Mouse (Mus musculus): ENCODE results near the gene Lmbr1l. TPM values are rescaled to one million over a fixed set of nuclear protein-coding genes. Genes with fewer than 3 reads are reported as not detected.

Lmbr1l gene
- polyA plus RNA-seq, 1 experiment = 73.3 TPM

- TF ChIP-seq POLR2A (IDR thresholded peaks at IDR 0.05; ENCODE audit: borderline replicate concordance, control insufficient read depth, low read depth, low read length) (no peak), CTCF (IDR thresholded peaks at IDR 0.05; ENCODE audit: control insufficient read depth, insufficient read depth, low read length) (no peak)
- Histone ChIP-seq H3K27ac (ENCODE audit: control insufficient read depth, insufficient read depth, low read depth, low read length, poor library complexity) (no peak overlapping the region), H3K4me3 (replicated peaks; ENCODE audit: control insufficient read depth, low read depth, low read length) (no peak overlapping the region), H3K4me1 (ENCODE audit: control insufficient read depth, insufficient read depth, low read length) (peaks cover 2% of the 10 kb centered on the region; the same call in 1 of the 2 replicates)
- 9% methylated on average over 40 of the region's 41 CpGs for WGBS
These were observed 22.1 kb downstream of the Lmbr1l start for GRCm38 (mm10) chr15:98895635-98896589.

GRCm38 (mm10) chr15:98894746-98895634 is 23.0 kb downstream of the Lmbr1l start:
- peaks cover 2% of the 10 kb centered on the region; the same call in 1 of the 2 replicates for H3K4me1 ChIP-seq (ENCODE audit: control insufficient read depth, insufficient read depth, low read length)
- H3K27ac ChIP-seq (ENCODE audit: control insufficient read depth, insufficient read depth, low read depth, low read length, poor library complexity) = no peak overlapping the region
- TF ChIP-seq CTCF (IDR thresholded peaks at IDR 0.05; ENCODE audit: control insufficient read depth, insufficient read depth, low read length) = no peak
- TF ChIP-seq POLR2A (IDR thresholded peaks at IDR 0.05; ENCODE audit: borderline replicate concordance, control insufficient read depth, low read depth, low read length) = no peak
- WGBS = 6% methylated on average over 38 of the region's 38 CpGs
- H3K4me3 ChIP-seq (replicated peaks; ENCODE audit: control insufficient read depth, low read depth, low read length) = no peak overlapping the region

GRCm38 (mm10) chr15:98893940-98894745 is 23.9 kb downstream of the Lmbr1l start, which contains the start of gene Rhebl1:
Gene Rhebl1, minus strand, starts transcription at chr15:98894540.
- Histone ChIP-seq H3K4me3 (replicated peaks; ENCODE audit: control insufficient read depth, low read depth, low read length) (peak within 1 kb of the TSS; percentile 27), H3K27ac (ENCODE audit: control insufficient read depth, insufficient read depth, low read depth, low read length, poor library complexity) (no peak within 1 kb of the TSS), H3K4me1 (ENCODE audit: control insufficient read depth, insufficient read depth, low read length) (peaks cover 2% of the 10 kb centered on the region; the same call in 1 of the 2 replicates)
- WGBS = under 1% methylated on average over 77 of the region's 77 CpGs
- no peak for TF ChIP-seq POLR2A (IDR thresholded peaks at IDR 0.05; ENCODE audit: borderline replicate concordance, control insufficient read depth, low read depth, low read length)

GRCm38 (mm10) chr15:98893036-98893435 is 25.0 kb downstream of the Lmbr1l start:
- TF ChIP-seq CTCF (IDR thresholded peaks at IDR 0.05; ENCODE audit: control insufficient read depth, insufficient read depth, low read length) = no peak
- TF ChIP-seq POLR2A (IDR thresholded peaks at IDR 0.05; ENCODE audit: borderline replicate concordance, control insufficient read depth, low read depth, low read length) = no peak
- H3K4me1 ChIP-seq (ENCODE audit: control insufficient read depth, insufficient read depth, low read length) = peaks cover 2% of the 10 kb centered on the region; the same call in 1 of the 2 replicates
- 83% methylated on average over 4 of the region's 4 CpGs for WGBS
- H3K4me3 ChIP-seq (replicated peaks; ENCODE audit: control insufficient read depth, low read depth, low read length) = no peak overlapping the region
- no peak overlapping the region for H3K27ac ChIP-seq (ENCODE audit: control insufficient read depth, insufficient read depth, low read depth, low read length, poor library complexity)

- WGBS = 25% methylated on average over 6 of the region's 6 CpGs
- Histone ChIP-seq H3K27ac (ENCODE audit: control insufficient read depth, insufficient read depth, low read depth, low read length, poor library complexity) (no peak overlapping the region), H3K4me3 (replicated peaks; ENCODE audit: control insufficient read depth, low read depth, low read length) (no peak overlapping the region), H3K4me1 (ENCODE audit: control insufficient read depth, insufficient read depth, low read length) (peaks cover 2% of the 10 kb centered on the region; the same call in 1 of the 2 replicates)
- peak; percentile 69 for TF ChIP-seq CTCF (IDR thresholded peaks at IDR 0.05; ENCODE audit: control insufficient read depth, insufficient read depth, low read length)
- TF ChIP-seq POLR2A (IDR thresholded peaks at IDR 0.05; ENCODE audit: borderline replicate concordance, control insufficient read depth, low read depth, low read length) = no peak
These were observed 26.0 kb downstream of the Lmbr1l start for GRCm38 (mm10) chr15:98891907-98892606.

- Histone ChIP-seq H3K27ac (ENCODE audit: control insufficient read depth, insufficient read depth, low read depth, low read length, poor library complexity) (no peak overlapping the region), H3K4me1 (ENCODE audit: control insufficient read depth, insufficient read depth, low read length) (peaks cover 2% of the 10 kb centered on the region; the same call in 1 of the 2 replicates), H3K4me3 (replicated peaks; ENCODE audit: control insufficient read depth, low read depth, low read length) (no peak overlapping the region)
- TF ChIP-seq POLR2A (IDR thresholded peaks at IDR 0.05; ENCODE audit: borderline replicate concordance, control insufficient read depth, low read depth, low read length) (no peak), CTCF (IDR thresholded peaks at IDR 0.05; ENCODE audit: control insufficient read depth, insufficient read depth, low read length) (no peak)
- WGBS = 52% methylated on average over 19 of the region's 19 CpGs
These were observed 26.8 kb downstream of the Lmbr1l start for GRCm38 (mm10) chr15:98891198-98891742.

DNA sequence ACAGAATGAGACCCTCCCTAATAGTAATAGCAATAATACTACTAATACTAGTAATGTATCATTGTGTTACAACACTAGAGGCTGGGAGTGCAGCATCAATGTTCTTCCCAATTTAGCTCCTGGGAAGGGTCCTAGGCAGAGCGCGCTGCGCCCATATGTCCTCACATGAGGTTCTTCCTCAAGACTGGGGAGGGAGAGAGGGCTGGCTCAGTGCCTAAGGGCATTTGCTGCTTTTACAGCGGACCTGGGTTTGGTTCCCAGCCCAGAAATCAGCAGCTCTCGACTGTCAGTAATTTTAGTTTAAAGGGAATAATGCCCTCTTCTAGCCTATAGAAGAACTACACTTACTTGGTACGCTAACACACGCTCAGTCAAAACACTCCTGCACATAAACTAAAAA is 30.5 kb downstream of the Lmbr1l start:
- no peak overlapping the region for H3K4me3 ChIP-seq (replicated peaks; ENCODE audit: control insufficient read depth, low read depth, low read length)
- no peaks in the 10 kb centered on the region for H3K4me1 ChIP-seq (ENCODE audit: control insufficient read depth, insufficient read depth, low read length)
- no peak for TF ChIP-seq CTCF (IDR thresholded peaks at IDR 0.05; ENCODE audit: control insufficient read depth, insufficient read depth, low read length)
- no peak for TF ChIP-seq POLR2A (IDR thresholded peaks at IDR 0.05; ENCODE audit: borderline replicate concordance, control insufficient read depth, low read depth, low read length)
- no peak overlapping the region for H3K27ac ChIP-seq (ENCODE audit: control insufficient read depth, insufficient read depth, low read depth, low read length, poor library complexity)
- WGBS = 83% methylated on average over 7 of the region's 7 CpGs

All from bone marrow, adult 2 months (tissue).